Mouse (Mus musculus): ENCODE results near the gene Prkar1b.

DNA sequence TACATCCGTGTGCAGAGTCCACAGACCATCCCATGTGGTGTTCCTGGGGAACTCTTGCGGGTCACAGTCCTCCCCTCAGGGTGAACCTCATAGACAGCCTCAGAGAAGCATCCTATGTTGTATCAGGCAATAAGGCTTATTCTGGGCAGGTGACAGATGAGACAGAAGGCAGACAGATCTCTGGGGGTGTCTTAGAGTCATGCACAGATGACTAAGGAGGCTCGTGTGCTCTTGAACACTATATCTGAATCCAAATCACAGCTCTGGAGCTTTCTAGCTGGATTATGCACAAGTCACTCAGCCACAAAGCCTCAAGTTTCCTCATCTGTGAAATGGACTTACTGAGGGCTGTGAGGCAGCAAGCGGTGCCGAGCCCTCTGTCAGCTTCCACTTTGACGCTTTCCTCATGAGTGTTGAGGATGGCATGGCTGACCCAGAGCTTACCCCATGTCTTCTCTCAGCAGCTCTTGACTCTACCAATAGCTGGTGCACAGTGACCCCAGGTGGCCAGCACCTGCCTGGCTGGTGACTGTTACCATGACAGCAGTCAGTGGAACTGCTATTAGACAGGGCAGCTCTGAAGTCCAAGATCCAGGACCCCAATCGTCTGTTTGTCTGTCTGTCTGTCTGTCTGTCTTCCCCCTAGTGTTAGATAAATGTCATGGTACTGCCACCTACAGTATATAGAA lies 64.8 kb downstream of the Prkar1b start:
- TF ChIP-seq CTCF (IDR thresholded peaks at IDR 0.05; ENCODE audit: low read depth) (peak; percentile 70), EP300 (IDR thresholded peaks at IDR 0.05; ENCODE audit: low read depth) (no peak)

All from liver, postnatal 0 days (tissue).